Mouse (Mus musculus): ENCODE measurements around the gene Ctsh. TPM values are rescaled to one million over a fixed set of nuclear protein-coding genes. Genes with fewer than 3 reads are reported as not detected.
"Not testable (repeated sequence)": the region's sequence is repeated elsewhere in the genome, so short reads cannot be mapped to it uniquely, and the experiment has no call there.

The Ctsh gene
- polyA plus RNA-seq, 1 experiment from 2014 or later, result 27.3 TPM

DNA sequence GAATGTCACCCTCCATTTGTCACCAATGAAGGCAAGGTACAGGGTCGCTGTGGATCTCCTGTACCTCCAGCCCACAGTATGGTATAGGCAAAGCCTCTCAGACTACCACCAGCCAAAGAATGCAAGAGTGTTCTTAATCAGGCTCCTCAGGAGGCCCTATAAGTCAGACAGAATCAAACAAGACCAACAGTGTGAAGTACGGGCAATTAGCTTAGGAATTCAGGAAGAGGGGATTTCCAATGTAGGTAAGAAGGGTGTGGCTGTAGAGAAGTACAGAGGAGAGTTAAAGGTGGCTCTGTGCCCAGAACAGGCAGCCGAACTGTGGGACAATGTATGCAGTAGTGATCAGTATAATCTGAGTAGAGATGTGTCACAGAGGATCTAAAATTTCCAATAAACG, 17.6 kb upstream of the Ctsh start:
- no peak overlapping the region for H3K9ac ChIP-seq
- H3K4me3 ChIP-seq, result no peak overlapping the region
- no peaks in the 10 kb centered on the region for H3K4me1 ChIP-seq (replicated peaks)
- no peak overlapping the region for H3K27ac ChIP-seq (replicated peaks)
- WGBS, result 91% methylated on average over 4 of the region's 4 CpGs
- ATAC-seq (ENCODE audit: low FRiP score, low read depth), result no peak
- H3K36me3 ChIP-seq, result no peaks in the 10 kb centered on the region
- no peaks in the 10 kb centered on the region for H3K9me3 ChIP-seq
- H3K27me3 ChIP-seq, result no peaks in the 10 kb centered on the region
- H3K4me2 ChIP-seq, result no peak overlapping the region

DNA sequence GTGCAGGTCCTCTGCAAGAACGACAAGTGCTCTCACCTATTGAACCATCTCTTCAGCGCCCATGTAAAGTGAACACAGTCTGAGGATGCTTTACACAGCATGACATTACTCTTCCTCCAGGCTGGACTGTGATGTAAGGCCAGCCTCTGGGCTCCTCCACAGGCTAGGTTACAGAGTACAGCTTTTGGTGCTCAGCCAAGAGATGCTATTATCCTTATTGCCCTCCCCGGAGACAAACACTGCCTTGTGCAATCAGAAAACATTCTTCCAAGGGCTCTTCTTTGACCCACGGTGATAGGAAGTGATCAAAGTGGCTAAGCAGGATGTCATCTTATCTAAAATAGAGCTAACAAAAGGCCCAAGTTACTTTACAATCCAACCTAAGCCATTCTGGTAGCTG, 15.4 kb upstream of the Ctsh start:
- no peaks in the 10 kb centered on the region for H3K9me3 ChIP-seq
- H3K4me3 ChIP-seq, result no peak overlapping the region
- WGBS, result 76% methylated on average over 4 of the region's 4 CpGs
- H3K9ac ChIP-seq, result no peak overlapping the region
- H3K4me2 ChIP-seq, result no peak overlapping the region
- no peaks in the 10 kb centered on the region for H3K4me1 ChIP-seq (replicated peaks)
- no peak for ATAC-seq (ENCODE audit: low FRiP score, low read depth)
- H3K27me3 ChIP-seq, result no peaks in the 10 kb centered on the region
- H3K27ac ChIP-seq (replicated peaks), result no peak overlapping the region
- no peaks in the 10 kb centered on the region for H3K36me3 ChIP-seq

DNA sequence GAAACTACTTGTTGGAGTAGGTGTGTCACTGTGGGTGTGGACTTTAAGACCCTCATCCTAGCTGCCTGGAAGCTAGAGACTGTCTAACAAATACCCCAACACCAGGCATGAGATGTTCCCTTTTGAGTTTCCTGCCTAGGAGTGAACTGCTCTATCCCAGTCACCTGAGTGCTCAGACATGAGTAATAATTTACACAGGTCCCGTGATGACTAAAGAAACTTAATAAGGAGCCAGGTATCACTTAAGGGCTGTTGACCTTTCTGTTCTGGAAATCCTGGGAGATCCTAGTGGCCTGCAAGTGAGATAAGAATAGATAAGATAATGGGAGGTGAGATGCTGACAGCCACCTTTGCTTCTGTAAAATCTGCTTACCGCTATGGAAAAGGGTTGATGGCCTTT, 13.0 kb upstream of the Ctsh start:
- no peaks in the 10 kb centered on the region for H3K9me3 ChIP-seq
- no peak overlapping the region for H3K4me2 ChIP-seq
- no peak overlapping the region for H3K4me3 ChIP-seq
- no peak overlapping the region for H3K27ac ChIP-seq (replicated peaks)
- H3K4me1 ChIP-seq (replicated peaks), result no peaks in the 10 kb centered on the region
- WGBS, result 85% methylated on average over 2 of the region's 2 CpGs
- H3K36me3 ChIP-seq, result no peaks in the 10 kb centered on the region
- H3K9ac ChIP-seq, result no peak overlapping the region
- H3K27me3 ChIP-seq, result no peaks in the 10 kb centered on the region
- no peak for ATAC-seq (ENCODE audit: low FRiP score, low read depth)

- Histone ChIP-seq H3K4me2 (no peak overlapping the region), H3K9ac (no peak overlapping the region), H3K4me3 (no peak overlapping the region), H3K9me3 (no peaks in the 10 kb centered on the region), H3K27me3 (no peaks in the 10 kb centered on the region), H3K27ac (replicated peaks) (no peak overlapping the region), H3K36me3 (no peaks in the 10 kb centered on the region), H3K4me1 (replicated peaks) (no peaks in the 10 kb centered on the region)
- no peak for ATAC-seq (ENCODE audit: low FRiP score, low read depth)
- 92% methylated on average over 3 of the region's 3 CpGs for WGBS
Observed at GRCm38 (mm10) chr9:90041556-90041955, 12.4 kb upstream of the Ctsh start.

GRCm38 (mm10) chr9:90042906-90043305, 11.0 kb upstream of the Ctsh start:
- not testable (repeated sequence) for H3K36me3 ChIP-seq; H3K27ac ChIP-seq (replicated peaks); H3K4me2 ChIP-seq; H3K9me3 ChIP-seq; H3K9ac ChIP-seq; H3K27me3 ChIP-seq; ATAC-seq (ENCODE audit: low FRiP score, low read depth); H3K4me3 ChIP-seq; H3K4me1 ChIP-seq (replicated peaks)
- 94% methylated on average over 8 of the region's 8 CpGs for WGBS

- WGBS, result 87% methylated on average over 7 of the region's 7 CpGs
- no peak for ATAC-seq (ENCODE audit: low FRiP score, low read depth)
- no peaks in the 10 kb centered on the region for H3K4me1 ChIP-seq (replicated peaks)
- no peaks in the 10 kb centered on the region for H3K27me3 ChIP-seq
- H3K9me3 ChIP-seq, result no peaks in the 10 kb centered on the region
- no peaks in the 10 kb centered on the region for H3K36me3 ChIP-seq
- no peak overlapping the region for H3K4me3 ChIP-seq
- H3K4me2 ChIP-seq, result no peak overlapping the region
- H3K27ac ChIP-seq (replicated peaks), result no peak overlapping the region
- no peak overlapping the region for H3K9ac ChIP-seq
Observed at GRCm38 (mm10) chr9:90045191-90045590, 8.8 kb upstream of the Ctsh start.

GRCm38 (mm10) chr9:90047937-90048627, 5.9 kb upstream of the Ctsh start:
- 70% methylated on average over 5 of the region's 5 CpGs for WGBS
- Histone ChIP-seq H3K27ac (replicated peaks) (no peak overlapping the region), H3K4me3 (no peak overlapping the region), H3K4me2 (no peak overlapping the region), H3K4me1 (replicated peaks) (no peaks in the 10 kb centered on the region), H3K27me3 (no peaks in the 10 kb centered on the region), H3K9me3 (no peaks in the 10 kb centered on the region), H3K9ac (no peak overlapping the region), H3K36me3 (no peaks in the 10 kb centered on the region)
- no peak for ATAC-seq (ENCODE audit: low FRiP score, low read depth)

DNA sequence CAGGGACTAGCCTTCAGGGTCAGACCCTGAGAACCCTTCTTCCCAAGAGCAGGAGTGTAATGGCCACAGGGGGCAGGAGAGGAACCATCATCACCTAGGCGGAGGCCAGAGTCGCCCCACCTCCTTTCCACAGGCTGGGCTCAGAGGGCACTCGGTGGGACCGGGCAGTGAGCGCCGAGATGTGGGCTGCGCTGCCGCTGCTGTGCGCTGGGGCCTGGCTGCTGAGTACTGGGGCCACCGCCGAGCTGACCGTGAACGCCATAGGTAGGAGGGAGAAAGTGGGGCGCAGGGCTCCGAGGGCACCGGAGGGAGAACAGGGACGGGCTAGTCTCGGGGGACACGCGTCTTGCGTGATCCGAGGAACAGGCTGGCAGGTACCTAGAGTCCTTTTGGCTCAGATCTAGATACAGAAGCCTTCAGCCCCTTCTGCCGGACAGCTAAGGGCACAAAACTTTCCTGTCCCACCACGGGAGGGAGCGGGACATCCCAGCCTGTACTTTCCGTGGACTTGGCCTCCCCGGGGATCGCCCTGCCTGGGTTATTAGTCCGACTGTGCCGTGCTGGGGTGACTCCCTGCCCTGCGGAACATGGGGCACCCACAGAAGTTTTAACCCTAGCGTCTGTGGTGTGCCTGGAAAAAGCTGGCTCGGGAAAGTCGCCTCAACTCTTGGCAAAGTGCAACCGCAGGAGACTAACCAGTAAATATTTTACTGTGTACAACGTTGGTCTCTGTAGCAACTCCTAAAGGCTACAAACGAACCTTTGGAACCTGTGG, 606 bp downstream of the Ctsh start:
- no peak overlapping the region for H3K27ac ChIP-seq (replicated peaks)
- no peaks in the 10 kb centered on the region for H3K36me3 ChIP-seq
- H3K4me3 ChIP-seq, result peak overlapping the region; percentile 37
- peak overlapping the region; percentile 66 for H3K4me2 ChIP-seq
- H3K27me3 ChIP-seq, result no peaks in the 10 kb centered on the region
- no peaks in the 10 kb centered on the region for H3K9me3 ChIP-seq
- peak overlapping the region; percentile 11; the same call in 1 of the 2 replicates for H3K9ac ChIP-seq
- peak; percentile 78 for ATAC-seq (ENCODE audit: low FRiP score, low read depth)
- 2% methylated on average over 37 of the region's 37 CpGs for WGBS
- H3K4me1 ChIP-seq (replicated peaks), result peaks cover 9% of the 10 kb centered on the region

DNA sequence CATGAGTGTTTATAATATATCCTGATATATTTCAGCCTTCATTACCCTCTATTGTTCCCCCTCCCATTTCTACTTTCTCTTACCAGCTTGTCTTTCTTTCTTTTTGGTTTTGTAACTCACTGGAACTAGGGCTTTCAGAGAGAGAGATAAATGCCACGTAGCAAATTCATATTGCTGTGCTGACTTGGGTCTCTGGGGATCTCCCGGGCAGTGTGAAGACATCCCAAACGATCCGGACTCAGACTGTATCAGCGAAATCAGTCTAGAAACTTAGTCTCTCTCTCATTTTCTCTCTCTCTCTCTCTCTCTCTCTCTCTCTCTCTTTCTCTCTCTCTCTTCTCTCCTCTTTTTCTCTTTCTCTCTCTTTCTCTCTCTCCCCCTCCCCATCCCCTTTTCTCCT, 1.5 kb downstream of the Ctsh start:
- ATAC-seq (ENCODE audit: low FRiP score, low read depth), result no peak
- Histone ChIP-seq H3K4me2 (peak overlapping the region; percentile 66; the same call in 1 of the 2 replicates), H3K4me1 (replicated peaks) (peaks cover 9% of the 10 kb centered on the region), H3K27ac (replicated peaks) (no peak overlapping the region), H3K27me3 (no peaks in the 10 kb centered on the region), H3K36me3 (no peaks in the 10 kb centered on the region), H3K9ac (no peak overlapping the region), H3K9me3 (no peaks in the 10 kb centered on the region), H3K4me3 (no peak overlapping the region)
- 43% methylated on average over 5 of the region's 5 CpGs for WGBS

DNA sequence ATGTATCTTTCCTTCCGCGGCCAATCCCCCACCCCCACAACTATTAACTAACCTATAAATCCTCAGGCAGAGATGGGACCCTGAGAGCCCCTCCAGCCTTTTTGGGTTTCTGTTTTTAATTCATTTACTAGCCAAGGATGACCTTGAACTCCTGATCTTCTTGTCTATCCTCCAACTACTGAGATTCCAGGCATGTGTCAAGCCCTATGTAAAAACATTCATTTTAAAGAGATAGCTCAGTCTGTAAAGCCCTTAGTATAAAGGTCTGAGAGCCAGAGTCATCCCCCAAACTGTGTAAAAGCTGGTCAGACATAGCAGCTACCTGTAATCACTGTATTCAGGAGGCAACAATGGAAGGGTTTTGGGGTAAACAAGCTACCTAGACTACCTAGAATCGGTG, 2.0 kb downstream of the Ctsh start:
- no peak overlapping the region for H3K27ac ChIP-seq (replicated peaks)
- H3K27me3 ChIP-seq, result no peaks in the 10 kb centered on the region
- peaks cover 9% of the 10 kb centered on the region for H3K4me1 ChIP-seq (replicated peaks)
- ATAC-seq (ENCODE audit: low FRiP score, low read depth), result no peak
- H3K4me3 ChIP-seq, result no peak overlapping the region
- WGBS, result 84% methylated on average over 3 of the region's 3 CpGs
- H3K36me3 ChIP-seq, result no peaks in the 10 kb centered on the region
- no peaks in the 10 kb centered on the region for H3K9me3 ChIP-seq
- no peak overlapping the region for H3K9ac ChIP-seq
- H3K4me2 ChIP-seq, result no peak overlapping the region

- no peak overlapping the region for H3K4me2 ChIP-seq
- H3K4me3 ChIP-seq, result no peak overlapping the region
- no peak for ATAC-seq (ENCODE audit: low FRiP score, low read depth)
- no peaks in the 10 kb centered on the region for H3K27me3 ChIP-seq
- no peak overlapping the region for H3K27ac ChIP-seq (replicated peaks)
- no peaks in the 10 kb centered on the region for H3K9me3 ChIP-seq
- H3K4me1 ChIP-seq (replicated peaks), result peaks cover 9% of the 10 kb centered on the region
- no peaks in the 10 kb centered on the region for H3K36me3 ChIP-seq
- WGBS, result 76% methylated on average over 2 of the region's 2 CpGs
- H3K9ac ChIP-seq, result no peak overlapping the region
Observed at GRCm38 (mm10) chr9:90056716-90057115, 2.8 kb downstream of the Ctsh start.

DNA sequence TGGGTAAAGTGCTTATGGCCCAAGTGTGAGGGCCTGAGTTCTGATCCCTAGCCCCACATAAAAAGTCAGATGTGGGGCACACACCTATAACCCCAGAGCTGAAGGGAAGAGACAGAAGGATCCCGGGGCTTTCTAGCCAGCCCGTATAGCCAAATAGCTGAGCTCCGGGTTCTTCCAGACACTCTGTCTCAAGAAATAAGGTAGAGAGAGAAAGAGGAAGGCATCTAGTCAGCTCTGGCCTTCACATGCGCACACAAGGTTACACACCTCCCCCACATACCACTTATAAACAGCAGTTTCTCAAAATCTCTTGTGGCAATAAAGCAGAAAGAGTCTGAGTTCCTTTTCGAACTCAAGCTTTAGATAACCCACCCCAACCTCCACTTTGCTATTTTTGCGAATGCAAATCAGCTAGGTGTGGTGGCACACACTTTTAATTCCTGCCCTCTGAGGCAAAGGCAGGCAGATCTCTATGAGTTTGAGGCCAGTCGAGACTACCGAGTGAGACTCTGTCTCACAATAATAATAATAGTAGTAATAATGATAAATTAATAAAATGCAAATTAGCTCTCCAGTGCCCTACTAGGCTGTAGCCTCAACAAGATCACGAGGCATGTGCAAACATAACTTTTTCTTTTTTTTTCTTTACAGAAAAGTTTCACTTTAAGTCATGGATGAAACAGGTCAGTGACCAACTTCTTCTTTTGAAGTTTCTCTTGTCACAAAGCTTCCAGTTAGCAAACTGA, 6.0 kb downstream of the Ctsh start:
- H3K27ac ChIP-seq (replicated peaks), result no peak overlapping the region
- ATAC-seq (ENCODE audit: low FRiP score, low read depth), result no peak
- no peak overlapping the region for H3K4me2 ChIP-seq
- 89% methylated on average over 9 of the region's 9 CpGs for WGBS
- H3K9me3 ChIP-seq, result no peaks in the 10 kb centered on the region
- no peaks in the 10 kb centered on the region for H3K27me3 ChIP-seq
- H3K4me1 ChIP-seq (replicated peaks), result peaks cover under 1% of the 10 kb centered on the region
- no peak overlapping the region for H3K4me3 ChIP-seq
- H3K9ac ChIP-seq, result no peak overlapping the region
- H3K36me3 ChIP-seq, result no peaks in the 10 kb centered on the region
